Mouse (Mus musculus): ENCODE measurements at regions not wholly inside any gene's neighbourhood (a gene's known extent, or its start where the extent isn't known, plus 50 kb on each side); places are given as distances from the start of the nearest gene placed in this dataset.

- no peak for DNase-seq
Observed at GRCm38 (mm10) chr3:119958799-119959467, 174.7 kb upstream of the Ptbp2 start.

GRCm38 (mm10) chr3:119957529-119957928 is 173.3 kb upstream of the Ptbp2 start:
- DNase-seq = no peak

GRCm38 (mm10) chr3:119955745-119956615 is 171.7 kb upstream of the Ptbp2 start:
- no peak for DNase-seq

- no peak for DNase-seq
Observed at GRCm38 (mm10) chr3:119950721-119951120, 166.5 kb upstream of the Ptbp2 start.

GRCm38 (mm10) chr3:119950070-119950469 is 165.8 kb upstream of the Ptbp2 start:
- DNase-seq = no peak

GRCm38 (mm10) chr3:119949620-119950019 is 165.4 kb upstream of the Ptbp2 start:
- DNase-seq = no peak

- DNase-seq = no peak
Observed at GRCm38 (mm10) chr3:119949041-119949470, 164.8 kb upstream of the Ptbp2 start.

GRCm38 (mm10) chr3:119947126-119947525 is 162.9 kb upstream of the Ptbp2 start:
- DNase-seq = no peak

GRCm38 (mm10) chr3:119944115-119944514 is 159.8 kb upstream of the Ptbp2 start:
- no peak for DNase-seq

GRCm38 (mm10) chr3:119939091-119939490 is 154.8 kb upstream of the Ptbp2 start:
- no peak for DNase-seq

- no peak for DNase-seq
Observed at GRCm38 (mm10) chr3:119938425-119938824, 154.2 kb upstream of the Ptbp2 start.

- DNase-seq = no peak
Observed at GRCm38 (mm10) chr3:119936526-119936925, 152.3 kb upstream of the Ptbp2 start.

GRCm38 (mm10) chr3:119933049-119933511 is 148.8 kb upstream of the Ptbp2 start:
- DNase-seq = no peak

- DNase-seq = no peak
Observed at GRCm38 (mm10) chr3:119928281-119928680, 144.0 kb upstream of the Ptbp2 start.

GRCm38 (mm10) chr3:119919501-119920141 is 135.4 kb upstream of the Ptbp2 start:
- no peak for DNase-seq

GRCm38 (mm10) chr3:119915984-119916865 is 132.0 kb upstream of the Ptbp2 start:
- no peak for DNase-seq

GRCm38 (mm10) chr3:119911532-119911931 is 127.3 kb upstream of the Ptbp2 start:
- DNase-seq = no peak

GRCm38 (mm10) chr3:119904244-119904643 is 120.0 kb upstream of the Ptbp2 start:
- DNase-seq = no peak

- no peak for DNase-seq
Observed at GRCm38 (mm10) chr3:119895141-119895540, 110.9 kb upstream of the Ptbp2 start.

- no peak for DNase-seq
Observed at GRCm38 (mm10) chr3:119894035-119894434, 109.8 kb upstream of the Ptbp2 start.

GRCm38 (mm10) chr3:119893165-119893910 is 109.1 kb upstream of the Ptbp2 start:
- no peak for DNase-seq
